Mouse (Mus musculus) MEL-GATA-1-ER (cell line): ENCODE results near the gene Kcnma1.

Experiments
- DNase-seq: peaks from one replicate; pipeline ENCODE4 v3.0.0-alpha.2; 2012; ENCODE audit warnings: low read depth; ENCODE audit errors: extremely low read depth

Gene Kcnma1

GRCm38 (mm10) chr14:23465135-23465534 lies 549.2 kb downstream of the Kcnma1 start:
- DNase-seq: no peak

GRCm38 (mm10) chr14:23458560-23458959 lies 555.7 kb downstream of the Kcnma1 start:
- DNase-seq: no peak

- no peak for DNase-seq
Measured at GRCm38 (mm10) chr14:23451681-23452080, 562.6 kb downstream of the Kcnma1 start.

- no peak for DNase-seq
Measured at GRCm38 (mm10) chr14:23437467-23437866, 576.8 kb downstream of the Kcnma1 start.

- DNase-seq: no peak
Measured at GRCm38 (mm10) chr14:23435861-23436260, 578.4 kb downstream of the Kcnma1 start.

GRCm38 (mm10) chr14:23430006-23430405 lies 584.3 kb downstream of the Kcnma1 start:
- no peak for DNase-seq

GRCm38 (mm10) chr14:23429043-23429442 lies 585.2 kb downstream of the Kcnma1 start:
- no peak for DNase-seq

GRCm38 (mm10) chr14:23422481-23423040 lies 591.7 kb downstream of the Kcnma1 start:
- DNase-seq: no peak

GRCm38 (mm10) chr14:23418955-23419354 lies 595.3 kb downstream of the Kcnma1 start:
- no peak for DNase-seq

- no peak for DNase-seq
Measured at GRCm38 (mm10) chr14:23407051-23407450, 607.2 kb downstream of the Kcnma1 start.

- no peak for DNase-seq
Measured at GRCm38 (mm10) chr14:23400777-23401469, 613.4 kb downstream of the Kcnma1 start.

GRCm38 (mm10) chr14:23397642-23398041 lies 616.6 kb downstream of the Kcnma1 start:
- DNase-seq: no peak

GRCm38 (mm10) chr14:23391566-23391965 lies 622.7 kb downstream of the Kcnma1 start:
- no peak for DNase-seq

GRCm38 (mm10) chr14:23390768-23391167 lies 623.5 kb downstream of the Kcnma1 start:
- DNase-seq: no peak

GRCm38 (mm10) chr14:23390161-23390560 lies 624.1 kb downstream of the Kcnma1 start:
- DNase-seq: no peak

- DNase-seq: no peak
Measured at GRCm38 (mm10) chr14:23386786-23387185, 627.5 kb downstream of the Kcnma1 start.

- no peak for DNase-seq
Measured at GRCm38 (mm10) chr14:23385776-23386608, 628.3 kb downstream of the Kcnma1 start.

- no peak for DNase-seq
Measured at GRCm38 (mm10) chr14:23378351-23379087, 635.8 kb downstream of the Kcnma1 start.

- no peak for DNase-seq
Measured at GRCm38 (mm10) chr14:23372021-23372420, 642.3 kb downstream of the Kcnma1 start.

GRCm38 (mm10) chr14:23360491-23360995 lies 653.7 kb downstream of the Kcnma1 start:
- no peak for DNase-seq

GRCm38 (mm10) chr14:23358776-23359175 lies 655.5 kb downstream of the Kcnma1 start:
- DNase-seq: no peak
